8 mouse cellular contexts compared by ENCODE assay signal in genomic region chr2:153586515-153587174, GRCm38 (mm10). TPM values are rescaled to one million over a fixed set of nuclear protein-coding genes. Genes with fewer than 3 reads are reported as not detected.
A peak's percentile ranks its signal among the peaks of the same experiment; 100 is the strongest.
DNase-seq lines count a peak whose midpoint lies in the region; ATAC-seq and TF ChIP-seq lines count a peak whose summit lies in the region.

No protein-coding gene starts in this region.

- WGBS in forebrain, postnatal 0 days: 11% methylated on average over 15 of the region's 15 CpGs
- 10% methylated on average over 15 of the region's 15 CpGs for WGBS in lung, embryonic 15.5 days

- peak; percentile 96 for DNase-seq in ES-E14 (ENCODE audit: low read depth, low spot score)
- DNase-seq in cerebellum, adult 18-20 months: peak; percentile 79 to 89
- peak; percentile 92 for DNase-seq in forebrain, postnatal 0 days
- DNase-seq in heart, postnatal 4 days: peak; percentile 92
- peak; percentile 71 to 92 for DNase-seq in layer of hippocampus, adult 2 months (ENCODE audit: low spot score in 2 of 2)
- DNase-seq in ovary, postnatal 10 days (ENCODE audit: low spot score): peak; percentile 78
- peak; percentile 88 for DNase-seq in thymus, postnatal 0 days (ENCODE audit: low spot score)

- peak overlapping the region; percentile 24; the same call in 1 of the 2 replicates for H3K9ac ChIP-seq in ES-E14 (ENCODE audit: insufficient read depth, low read depth, low read length, poor library complexity, severe bottlenecking)
- H3K9ac ChIP-seq in forebrain, postnatal 0 days: no peak overlapping the region
- H3K9ac ChIP-seq in lung, embryonic 15.5 days: 0 out of 2 replicates have a peak overlapping the region, but pooled peaks have one; percentile 13

- peak; percentile 98 for TF ChIP-seq CTCF in forebrain, postnatal 0 days (IDR thresholded peaks at IDR 0.05; ENCODE audit: low read depth)
- TF ChIP-seq CTCF in layer of hippocampus, adult 2 months (conservative IDR thresholded peaks at IDR 0.05): peak; percentile 94

- H3K4me3 ChIP-seq in ES-E14 (ENCODE audit: insufficient read depth in 1 of 2, low read depth in 1 of 2, low read length in 2 of 2, poor library complexity in 1 of 2, severe bottlenecking in 1 of 2): peak overlapping the region in 1 of 2 experiments; percentile 23; a peak in 1 of 4 replicates
- no peak overlapping the region for H3K4me3 ChIP-seq in forebrain, postnatal 0 days (ENCODE audit: low read depth, low read length)
- no peak overlapping the region for H3K4me3 ChIP-seq in layer of hippocampus, adult 2 months
- H3K4me3 ChIP-seq in lung, embryonic 15.5 days: no peak overlapping the region

- H3K4me1 ChIP-seq in ES-E14 (ENCODE audit: control insufficient read depth in 2 of 2, insufficient read depth in 2 of 2, low read length in 2 of 2, poor library complexity in 1 of 2): peaks cover 12 to 15% of the 10 kb centered on the region in 2 experiments; a peak in 3 of 4 replicates
- no peaks in the 10 kb centered on the region for H3K4me1 ChIP-seq in forebrain, postnatal 0 days (ENCODE audit: insufficient read depth)
- peaks cover 4% of the 10 kb centered on the region for H3K4me1 ChIP-seq in lung, embryonic 15.5 days

- peak overlapping the region; percentile 54 for H3K27ac ChIP-seq in ES-E14 (ENCODE audit: insufficient read depth, low read depth, low read length, poor library complexity, severe bottlenecking)
- no peak overlapping the region for H3K27ac ChIP-seq in forebrain, postnatal 0 days (ENCODE audit: low read depth, low read length)
- H3K27ac ChIP-seq in layer of hippocampus, adult 2 months: no peak overlapping the region
- no peak overlapping the region for H3K27ac ChIP-seq in lung, embryonic 15.5 days

- H3K36me3 ChIP-seq in ES-E14 (ENCODE audit: control insufficient read depth, insufficient read depth, low read length, poor library complexity, severe bottlenecking): no peaks in the 10 kb centered on the region
- no peaks in the 10 kb centered on the region for H3K36me3 ChIP-seq in forebrain, postnatal 0 days (ENCODE audit: insufficient read depth)
- H3K36me3 ChIP-seq in lung, embryonic 15.5 days: no peaks in the 10 kb centered on the region

- no peaks in the 10 kb centered on the region for H3K27me3 ChIP-seq in forebrain, postnatal 0 days (ENCODE audit: insufficient read depth, low read length)
- no peaks in the 10 kb centered on the region for H3K27me3 ChIP-seq in lung, embryonic 15.5 days

- ATAC-seq in forebrain, postnatal 0 days: peak; percentile 91
- peak; percentile 58; the same call in 1 of the 2 replicates for ATAC-seq in lung, embryonic 15.5 days (ENCODE audit: borderline replicate concordance, extremely low read depth, low FRiP score, low TSS enrichment)

- in situ Hi-C loops in ES-E14 (cut with MboI; ENCODE audit: low sequenced_read_pairs in 2 of 2, unreplicated experiment in 2 of 2): loop anchor here (10.0 to 25.0 kb wide), 2 partner anchors 99 to 102 kb away; partner anchors contain the start of gene 4930404H24Rik (in 1 of the 2)

- H3K9me3 ChIP-seq in ES-E14 (ENCODE audit: control insufficient read depth, insufficient read depth, low read depth, low read length): no peaks in the 10 kb centered on the region
- no peaks in the 10 kb centered on the region for H3K9me3 ChIP-seq in forebrain, postnatal 0 days (ENCODE audit: low read length)
- no peaks in the 10 kb centered on the region for H3K9me3 ChIP-seq in lung, embryonic 15.5 days

- H3K4me2 ChIP-seq in forebrain, postnatal 0 days (ENCODE audit: low read depth): peak overlapping the region; percentile 38; the same call in 1 of the 2 replicates
- peak overlapping the region; percentile 48 for H3K4me2 ChIP-seq in lung, embryonic 15.5 days

TF ChIP-seq in ES-E14, 5 proteins besides CTCF, POLR2A, EP300 and RAD21:
- TF ChIP-seq ZC3H11A (IDR thresholded peaks at IDR 0.05; ENCODE audit: borderline replicate concordance, low read depth, low read length) (peak; percentile 99), ZNF384 (IDR thresholded peaks at IDR 0.05; ENCODE audit: low read depth, low read length) (no peak), CHD2 (IDR thresholded peaks at IDR 0.05; ENCODE audit: low read depth, low read length) (no peak), HCFC1 (IDR thresholded peaks at IDR 0.05; ENCODE audit: borderline replicate concordance, insufficient read depth, low read length) (0 out of 2 replicates have a peak, but pooled peaks have one; percentile 18), MAFK (IDR thresholded peaks at IDR 0.05; ENCODE audit: insufficient read depth, low read depth, low read length) (no peak)

RNA-seq across cellular contexts. Expression of gene Commd7, which starts 45.9 kb away (rescaled TPM):
- 9.1 and 12.7 TPM in 2 replicates for total RNA-seq in ES-E14 (2012; rRNA removed)
- total RNA-seq in forebrain, postnatal 0 days (2014; rRNA removed): 39.2 and 46.4 TPM in 2 replicates
- polyA plus RNA-seq in forebrain, postnatal 0 days (2015; fragmentation: Nextera tagmentation; extraction: Ambion mirVana): 105 and 116 TPM in 2 replicates
- 10 to 100 TPM; 21.7 to 25.9 TPM for total RNA-seq in heart, postnatal 4 days (2021)
- 10 to 100 TPM; 25.2 to 31.0 TPM for total RNA-seq in layer of hippocampus, adult 2 months (2021)
- 83.5 and 84.8 TPM in 2 replicates for polyA plus RNA-seq in lung, embryonic 15.5 days (2015; fragmentation: Nextera tagmentation; extraction: Ambion mirVana)
- polyA plus RNA-seq in thymus, postnatal 0 days (2015; fragmentation: Nextera tagmentation; extraction: Ambion mirVana): 88.5 and 89.0 TPM in 2 replicates

RNA-seq across cellular contexts. Expression of gene Nol4l, which starts 56.9 kb away (rescaled TPM):
- 3.8 and 4.3 TPM in 2 replicates for total RNA-seq in ES-E14 (2012; rRNA removed)
- total RNA-seq in forebrain, postnatal 0 days (2014; rRNA removed): 57.4 and 58.5 TPM in 2 replicates
- polyA plus RNA-seq in forebrain, postnatal 0 days (2015; fragmentation: Nextera tagmentation; extraction: Ambion mirVana): 20.5 and 28.0 TPM in 2 replicates
- 10 to 100 TPM; 12.0 to 13.5 TPM for total RNA-seq in heart, postnatal 4 days (2021)
- 10 to 100 TPM; 47.6 to 52.1 TPM for total RNA-seq in layer of hippocampus, adult 2 months (2021)
- 10.2 and 11.3 TPM in 2 replicates for polyA plus RNA-seq in lung, embryonic 15.5 days (2015; fragmentation: Nextera tagmentation; extraction: Ambion mirVana)
- 1.9 and 2.0 TPM in 2 replicates for polyA plus RNA-seq in thymus, postnatal 0 days (2015; fragmentation: Nextera tagmentation; extraction: Ambion mirVana)
